In genomic region chr11:94245955-94246788, GRCm38 (mm10) we compare ENCODE assay signal across 8 mouse cellular contexts. TPM values are rescaled to one million over a fixed set of nuclear protein-coding genes. Genes with fewer than 3 reads are reported as not detected.
DNase-seq lines count a peak whose midpoint lies in the region; ATAC-seq and TF ChIP-seq lines count a peak whose summit lies in the region.

TSS of gene Wfikkn2 (minus strand) at chr11:94246005.

- 54% methylated on average over 17 of the region's 17 CpGs for WGBS in lung, postnatal 0 days
- WGBS in intestine, postnatal 0 days: 56% methylated on average over 17 of the region's 17 CpGs

- no peak within 1 kb of the TSS for H3K4me2 ChIP-seq in lung, postnatal 0 days (replicated peaks; ENCODE audit: low read depth, low read length)
- H3K4me2 ChIP-seq in intestine, postnatal 0 days (replicated peaks; ENCODE audit: low read depth): no peak within 1 kb of the TSS

- no peak for TF ChIP-seq EP300 in lung, postnatal 0 days (IDR thresholded peaks at IDR 0.05)

- H3K4me3 ChIP-seq in lung, postnatal 0 days (ENCODE audit: low read depth, low read length): no peak within 1 kb of the TSS
- no peak within 1 kb of the TSS for H3K4me3 ChIP-seq in intestine, postnatal 0 days (ENCODE audit: low read depth, low read length)

- peak; percentile 45 for ATAC-seq in lung, postnatal 0 days
- ATAC-seq in intestine, postnatal 0 days: no peak

- peak; percentile 36 for DNase-seq in cerebellum, adult 9-11 months
- no peak for DNase-seq in cerebellum, adult 11 months
- peak; percentile 35 for DNase-seq in lung, postnatal 0 days (ENCODE audit: low spot score)
- no peak for DNase-seq in lung, postnatal 36 days
- DNase-seq in retina, postnatal 1 day: peak; percentile 93
- no peak for DNase-seq in thymus, postnatal 14 days
- DNase-seq in gastrocnemius, postnatal 25 days: no peak

- H3K36me3 ChIP-seq in lung, postnatal 0 days (ENCODE audit: insufficient read depth, low read length): no peaks in the 10 kb centered on the region
- H3K36me3 ChIP-seq in intestine, postnatal 0 days (ENCODE audit: control insufficient read depth, insufficient read depth): no peaks in the 10 kb centered on the region

- H3K9ac ChIP-seq in lung, postnatal 0 days (replicated peaks; ENCODE audit: low read depth): no peak within 1 kb of the TSS
- no peak within 1 kb of the TSS for H3K9ac ChIP-seq in intestine, postnatal 0 days (ENCODE audit: low read depth, low read length)

- H3K27ac ChIP-seq in lung, postnatal 0 days (ENCODE audit: low read length): no peak within 1 kb of the TSS
- 0 out of 2 replicates have a peak within 1 kb of the TSS, but pooled peaks have one; percentile 2 for H3K27ac ChIP-seq in intestine, postnatal 0 days (ENCODE audit: low read depth, low read length)

- TF ChIP-seq CTCF in lung, postnatal 0 days (IDR thresholded peaks at IDR 0.05): no peak
- no peak for TF ChIP-seq CTCF in intestine, postnatal 0 days (IDR thresholded peaks at IDR 0.05; ENCODE audit: low read depth)

- no peaks in the 10 kb centered on the region for H3K9me3 ChIP-seq in lung, postnatal 0 days (ENCODE audit: low read length)
- no peaks in the 10 kb centered on the region for H3K9me3 ChIP-seq in intestine, postnatal 0 days (ENCODE audit: control insufficient read depth)

- H3K4me1 ChIP-seq in lung, postnatal 0 days (ENCODE audit: insufficient read depth, low read depth, low read length): no peaks in the 10 kb centered on the region; the same call in 1 of the 2 replicates
- H3K4me1 ChIP-seq in intestine, postnatal 0 days (replicated peaks; ENCODE audit: control insufficient read depth, insufficient read depth, low read length): no peaks in the 10 kb centered on the region; the same call in 1 of the 2 replicates

- no peaks in the 10 kb centered on the region for H3K27me3 ChIP-seq in lung, postnatal 0 days (replicated peaks; ENCODE audit: insufficient read depth, low read length)
- H3K27me3 ChIP-seq in intestine, postnatal 0 days (replicated peaks; ENCODE audit: control insufficient read depth, insufficient read depth, low read length): no peaks in the 10 kb centered on the region

RNA-seq across cellular contexts. Expression of gene Wfikkn2, which starts in this region (rescaled TPM):
- 0.46 and 0.60 TPM in 2 replicates for polyA plus RNA-seq in lung, postnatal 0 days (2015; fragmentation: Nextera tagmentation; extraction: Ambion mirVana)
- 0.50 and 0.66 TPM in 2 replicates for polyA plus RNA-seq in intestine, postnatal 0 days (2015; fragmentation: Nextera tagmentation; extraction: Ambion mirVana)
- 1 to 10 TPM; 4.1 to 5.8 TPM for total RNA-seq in gastrocnemius, postnatal 25 days (2021)

Comparison
In these comparisons a context has a peak if more than half of its experiments do, and no peak if none do; other contexts are left out.
1. DNase-seq: peak in cerebellum, adult 9-11 months (single experiment) and retina, postnatal 1 day (single experiment); none in cerebellum, adult 11 months (single experiment), lung, postnatal 36 days (single experiment), thymus, postnatal 14 days (single experiment) and gastrocnemius, postnatal 25 days (single experiment).
2. Peak in DNase-seq and ATAC-seq in lung, postnatal 0 days; RNA of the gene not detected or under 1 TPM.